Mouse (Mus musculus): Measurements from ENCODE around the gene Chd5. TPM values are rescaled to one million over a fixed set of nuclear protein-coding genes. Genes with fewer than 3 reads are reported as not detected.

The Chd5 gene
- polyA plus RNA-seq, 1 experiment from 2014 or later = 4.8 TPM

GRCm38 (mm10) chr4:152324641-152325562 lies 13.5 kb upstream of the Chd5 start:
- Histone ChIP-seq H3K4me3 (peak overlapping the region; percentile 96), H3K9ac (no peak overlapping the region), H3K4me1 (peaks cover 18% of the 10 kb centered on the region), H3K9me3 (replicated peaks) (no peaks in the 10 kb centered on the region), H3K27ac (no peak overlapping the region), H3K27me3 (no peaks in the 10 kb centered on the region), H3K36me3 (peaks cover 21% of the 10 kb centered on the region), H3K4me2 (replicated peaks) (peak overlapping the region; percentile 91)
- WGBS = 54% methylated on average over 16 of the region's 16 CpGs
- peak; percentile 39 for ATAC-seq (ENCODE audit: low FRiP score)

GRCm38 (mm10) chr4:152325574-152326411 lies 12.7 kb upstream of the Chd5 start, which contains the start of gene Rpl22:
Gene Rpl22, plus strand, starts transcription at chr4:152325742.
- peak within 1 kb of the TSS; percentile 91 for H3K4me2 ChIP-seq (replicated peaks)
- peaks cover 18% of the 10 kb centered on the region for H3K4me1 ChIP-seq
- under 1% methylated on average over 70 of the region's 70 CpGs for WGBS
- H3K9ac ChIP-seq = peak within 1 kb of the TSS; percentile 93
- no peaks in the 10 kb centered on the region for H3K27me3 ChIP-seq
- no peaks in the 10 kb centered on the region for H3K9me3 ChIP-seq (replicated peaks)
- peak within 1 kb of the TSS; percentile 25; the same call in 1 of the 2 replicates for H3K27ac ChIP-seq
- H3K36me3 ChIP-seq = peaks cover 30% of the 10 kb centered on the region
- peak; percentile 95 for ATAC-seq (ENCODE audit: low FRiP score)
- peak within 1 kb of the TSS; percentile 96 for H3K4me3 ChIP-seq

- Histone ChIP-seq H3K9me3 (replicated peaks) (no peaks in the 10 kb centered on the region), H3K36me3 (peaks cover 38% of the 10 kb centered on the region), H3K4me1 (peaks cover 18% of the 10 kb centered on the region), H3K4me2 (replicated peaks) (peak overlapping the region; percentile 91), H3K9ac (peak overlapping the region; percentile 93), H3K27me3 (no peaks in the 10 kb centered on the region), H3K27ac (no peak overlapping the region), H3K4me3 (peak overlapping the region; percentile 96)
- 2% methylated on average over 11 of the region's 11 CpGs for WGBS
- ATAC-seq (ENCODE audit: low FRiP score) = no peak
These were observed 11.9 kb upstream of the Chd5 start for GRCm38 (mm10) chr4:152326543-152326942.

- Histone ChIP-seq H3K4me1 (peaks cover 18% of the 10 kb centered on the region), H3K4me2 (replicated peaks) (no peak overlapping the region)
- 77% methylated on average over 6 of the region's 6 CpGs for WGBS
These were observed 9.8 kb upstream of the Chd5 start for GRCm38 (mm10) chr4:152328691-152329090.

GRCm38 (mm10) chr4:152332952-152333351 lies 5.5 kb upstream of the Chd5 start:
- H3K27me3 ChIP-seq = peaks cover 15% of the 10 kb centered on the region
- no peak overlapping the region for H3K27ac ChIP-seq
- H3K9ac ChIP-seq = no peak overlapping the region
- no peak overlapping the region for H3K4me2 ChIP-seq (replicated peaks)
- H3K9me3 ChIP-seq (replicated peaks) = no peaks in the 10 kb centered on the region
- ATAC-seq (ENCODE audit: low FRiP score) = peak; percentile 23; the same call in 1 of the 2 replicates
- peaks cover 2% of the 10 kb centered on the region; the same call in 1 of the 2 replicates for H3K4me1 ChIP-seq
- no peak overlapping the region for H3K4me3 ChIP-seq
- 48% methylated on average over 2 of the region's 2 CpGs for WGBS
- peaks cover 79% of the 10 kb centered on the region for H3K36me3 ChIP-seq

More at GRCm38 (mm10) chr4:152328691-152329090, 9.8 kb upstream of the Chd5 start:
- Histone ChIP-seq H3K9ac (no peak overlapping the region), H3K36me3 (peaks cover 59% of the 10 kb centered on the region), H3K27ac (no peak overlapping the region), H3K27me3 (no peaks in the 10 kb centered on the region), H3K4me3 (no peak overlapping the region), H3K9me3 (replicated peaks) (no peaks in the 10 kb centered on the region)
- no peak for ATAC-seq (ENCODE audit: low FRiP score)

GRCm38 (mm10) chr4:152333587-152333986 lies 4.9 kb upstream of the Chd5 start:
- no peak for ATAC-seq (ENCODE audit: low FRiP score)
- 93% methylated on average over 12 of the region's 12 CpGs for WGBS
- no peak overlapping the region for H3K4me3 ChIP-seq
- H3K27ac ChIP-seq = no peak overlapping the region
- H3K9ac ChIP-seq = no peak overlapping the region
- H3K9me3 ChIP-seq (replicated peaks) = no peaks in the 10 kb centered on the region
- 0 out of 2 replicates have a peak, but pooled peaks cover 3% of the 10 kb centered on the region for H3K4me1 ChIP-seq
- H3K27me3 ChIP-seq = peaks cover 19% of the 10 kb centered on the region
- peaks cover 76% of the 10 kb centered on the region for H3K36me3 ChIP-seq
- H3K4me2 ChIP-seq (replicated peaks) = no peak overlapping the region

GRCm38 (mm10) chr4:152337772-152338171 lies 679 bp upstream of the Chd5 start:
- Histone ChIP-seq H3K4me3 (no peak overlapping the region), H3K36me3 (peaks cover 34% of the 10 kb centered on the region), H3K4me2 (replicated peaks) (no peak overlapping the region; the same call in 1 of the 2 replicates), H3K9ac (no peak overlapping the region), H3K4me1 (peaks cover 21% of the 10 kb centered on the region), H3K27ac (no peak overlapping the region), H3K9me3 (replicated peaks) (no peaks in the 10 kb centered on the region), H3K27me3 (peaks cover 57% of the 10 kb centered on the region)
- WGBS = 24% methylated on average over 6 of the region's 6 CpGs
- ATAC-seq (ENCODE audit: low FRiP score) = no peak

GRCm38 (mm10) chr4:152339293-152339790 lies 891 bp downstream of the Chd5 start:
- Histone ChIP-seq H3K4me3 (peak overlapping the region; percentile 66), H3K4me1 (peaks cover 21% of the 10 kb centered on the region), H3K27ac (peak overlapping the region; percentile 36; the same call in 1 of the 2 replicates), H3K9me3 (replicated peaks) (no peaks in the 10 kb centered on the region), H3K9ac (peak overlapping the region; percentile 78), H3K4me2 (replicated peaks) (peak overlapping the region; percentile 100), H3K27me3 (peaks cover 63% of the 10 kb centered on the region), H3K36me3 (peaks cover 19% of the 10 kb centered on the region)
- 0 out of 2 replicates have a peak, but pooled peaks have one; percentile 8 for ATAC-seq (ENCODE audit: low FRiP score)
- WGBS = under 1% methylated on average over 9 of the region's 26 CpGs

GRCm38 (mm10) chr4:152340584-152341284 lies 2.3 kb downstream of the Chd5 start:
- Histone ChIP-seq H3K36me3 (peaks cover 5% of the 10 kb centered on the region; the same call in 1 of the 2 replicates), H3K9me3 (replicated peaks) (no peaks in the 10 kb centered on the region), H3K27ac (no peak overlapping the region), H3K27me3 (peaks cover 66% of the 10 kb centered on the region), H3K4me2 (replicated peaks) (peak overlapping the region; percentile 100; the same call in 1 of the 2 replicates), H3K9ac (no peak overlapping the region), H3K4me3 (no peak overlapping the region), H3K4me1 (peaks cover 21% of the 10 kb centered on the region)
- WGBS = 33% methylated on average over 15 of the region's 15 CpGs
- ATAC-seq (ENCODE audit: low FRiP score) = no peak

- H3K9me3 ChIP-seq (replicated peaks) = no peaks in the 10 kb centered on the region
- no peaks in the 10 kb centered on the region for H3K36me3 ChIP-seq
- H3K27me3 ChIP-seq = peaks cover 56% of the 10 kb centered on the region
- H3K9ac ChIP-seq = no peak overlapping the region
- WGBS = 12% methylated on average over 5 of the region's 5 CpGs
- no peak overlapping the region for H3K4me2 ChIP-seq (replicated peaks)
- no peak for ATAC-seq (ENCODE audit: low FRiP score)
- peaks cover 21% of the 10 kb centered on the region for H3K4me1 ChIP-seq
- no peak overlapping the region for H3K27ac ChIP-seq
- no peak overlapping the region for H3K4me3 ChIP-seq
These were observed 4.8 kb downstream of the Chd5 start for GRCm38 (mm10) chr4:152343296-152343695.

GRCm38 (mm10) chr4:152344651-152345050 lies 6.2 kb downstream of the Chd5 start:
- Histone ChIP-seq H3K27me3 (peaks cover 60% of the 10 kb centered on the region), H3K9me3 (replicated peaks) (no peaks in the 10 kb centered on the region), H3K4me3 (no peak overlapping the region), H3K27ac (no peak overlapping the region), H3K4me2 (replicated peaks) (no peak overlapping the region), H3K9ac (no peak overlapping the region), H3K36me3 (no peaks in the 10 kb centered on the region), H3K4me1 (peaks cover 17% of the 10 kb centered on the region)
- ATAC-seq (ENCODE audit: low FRiP score) = no peak
- WGBS = 68% methylated on average over 7 of the region's 7 CpGs
